Mouse (Mus musculus): ENCODE measurements around the gene Rabgap1l. TPM values are rescaled to one million over a fixed set of nuclear protein-coding genes. Genes with fewer than 3 reads are reported as not detected.

Gene Rabgap1l
- polyA plus RNA-seq, 1 experiment, result 25.6 TPM

DNA sequence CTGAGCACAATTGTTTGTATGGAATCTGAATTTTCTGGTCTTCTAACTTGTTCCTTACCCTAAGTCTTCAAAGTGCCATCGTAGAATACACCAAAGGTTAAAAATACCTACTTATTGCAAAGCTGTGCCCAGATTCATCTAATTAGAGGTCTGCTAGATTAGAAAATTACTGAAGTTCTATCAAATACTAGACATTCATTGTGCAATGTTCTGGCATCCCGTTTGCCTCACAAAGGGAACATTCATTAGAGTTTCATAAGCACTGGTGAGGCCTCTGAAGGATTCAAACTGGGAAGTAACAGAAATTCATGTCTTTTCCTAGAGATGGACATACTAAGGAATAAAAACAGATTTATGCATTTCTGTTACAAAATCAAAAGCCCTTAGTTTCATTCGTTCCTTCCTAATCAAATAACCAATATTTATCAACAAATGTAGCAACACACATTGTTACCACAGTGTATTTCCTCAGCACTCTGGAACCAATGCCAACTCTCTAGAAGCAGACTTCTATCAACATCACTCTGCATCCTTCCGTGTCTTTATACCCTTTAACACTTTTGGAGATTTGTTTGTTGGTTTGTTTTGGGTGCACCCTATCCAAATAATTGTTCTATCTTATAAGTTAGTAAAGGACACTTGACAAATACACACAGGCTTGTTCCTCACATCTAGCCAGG, 204.0 kb downstream of the Rabgap1l start:
- H3K4me1 ChIP-seq (ENCODE audit: control insufficient read depth, insufficient read depth, low read length), result no peaks in the 10 kb centered on the region
- DNase-seq, result no peak
- no peak for TF ChIP-seq CTCF (IDR thresholded peaks at IDR 0.05; ENCODE audit: insufficient read depth, low read length)
- no peak for TF ChIP-seq POLR2A (IDR thresholded peaks at IDR 0.05; ENCODE audit: borderline replicate concordance, extremely low read depth, low read depth, low read length)
- WGBS, result 47% methylated on average over 4 of the region's 4 CpGs
- no peak overlapping the region for H3K4me3 ChIP-seq (replicated peaks; ENCODE audit: extremely low read depth, low read depth, low read length)

DNA sequence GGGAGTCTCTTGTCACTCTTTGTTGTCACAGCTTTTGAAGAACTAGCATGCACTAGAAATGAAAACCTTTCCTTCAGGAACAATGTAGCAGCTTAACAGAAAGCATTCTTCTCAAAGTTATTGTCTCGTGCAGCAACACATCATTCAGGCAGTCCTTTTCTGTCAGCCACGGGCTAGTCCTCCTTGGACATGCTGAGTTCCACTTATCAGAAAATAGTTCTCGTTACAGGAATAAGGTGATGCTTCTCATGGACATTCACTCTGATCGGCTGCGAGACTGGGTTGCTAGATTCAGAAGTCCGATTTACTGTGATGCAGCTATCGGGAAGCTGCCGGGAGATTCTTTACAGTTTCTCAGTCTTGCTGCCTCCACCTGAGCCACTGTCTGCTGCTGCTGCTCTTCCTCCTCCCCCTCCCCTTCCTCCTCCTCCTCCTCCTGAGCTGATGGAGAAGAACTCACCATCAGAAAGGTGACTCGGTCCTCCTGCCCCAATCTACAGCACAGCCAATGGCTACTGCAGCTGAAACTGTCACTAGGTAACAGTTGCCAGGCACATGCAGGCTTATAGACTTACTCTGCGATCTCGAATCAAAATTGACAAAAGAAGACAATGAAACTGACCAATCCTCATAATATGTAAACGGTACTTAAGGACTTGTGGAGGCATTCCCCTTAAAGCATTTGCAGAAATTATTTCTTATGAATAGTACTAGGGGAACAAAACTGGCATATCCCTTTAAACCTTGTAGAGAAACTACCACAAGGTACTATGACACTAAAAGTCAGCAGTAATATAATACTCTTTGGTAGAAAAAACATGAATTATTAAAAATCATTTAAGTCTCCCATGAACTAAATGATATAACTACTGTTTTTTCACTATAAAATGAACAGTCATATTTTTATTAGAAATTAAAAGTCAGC, 213.4 kb downstream of the Rabgap1l start:
- WGBS, result 68% methylated on average over 12 of the region's 12 CpGs
- Histone ChIP-seq H3K4me1 (ENCODE audit: control insufficient read depth, insufficient read depth, low read length) (no peaks in the 10 kb centered on the region), H3K4me3 (replicated peaks; ENCODE audit: extremely low read depth, low read depth, low read length) (no peak overlapping the region)
- DNase-seq, result no peak
- TF ChIP-seq CTCF (IDR thresholded peaks at IDR 0.05; ENCODE audit: insufficient read depth, low read length) (no peak), POLR2A (IDR thresholded peaks at IDR 0.05; ENCODE audit: borderline replicate concordance, extremely low read depth, low read depth, low read length) (no peak)

DNA sequence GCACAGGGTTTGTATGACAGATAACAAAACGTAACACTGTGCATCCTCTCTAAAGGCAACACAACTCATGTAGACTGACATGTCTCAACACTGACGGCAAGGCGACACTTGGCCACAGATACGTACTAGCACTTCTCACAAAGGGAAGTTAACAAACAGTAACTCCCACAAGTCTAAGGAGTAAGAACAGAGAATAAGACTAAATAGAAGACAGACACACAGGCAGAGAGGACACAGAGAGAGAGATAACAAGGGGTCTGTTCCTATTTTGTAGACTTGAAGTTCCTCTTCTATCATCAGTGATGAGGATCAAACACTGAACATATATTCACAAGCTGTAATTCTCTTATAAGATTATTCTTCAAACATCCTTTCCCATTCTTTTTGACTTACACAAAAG, 216.9 kb downstream of the Rabgap1l start:
- WGBS, result 82% methylated on average over 4 of the region's 4 CpGs
- no peak overlapping the region for H3K4me3 ChIP-seq (replicated peaks; ENCODE audit: extremely low read depth, low read depth, low read length)
- no peak for DNase-seq
- no peak for TF ChIP-seq POLR2A (IDR thresholded peaks at IDR 0.05; ENCODE audit: borderline replicate concordance, extremely low read depth, low read depth, low read length)
- TF ChIP-seq CTCF (IDR thresholded peaks at IDR 0.05; ENCODE audit: insufficient read depth, low read length), result no peak
- H3K4me1 ChIP-seq (ENCODE audit: control insufficient read depth, insufficient read depth, low read length), result no peaks in the 10 kb centered on the region

DNA sequence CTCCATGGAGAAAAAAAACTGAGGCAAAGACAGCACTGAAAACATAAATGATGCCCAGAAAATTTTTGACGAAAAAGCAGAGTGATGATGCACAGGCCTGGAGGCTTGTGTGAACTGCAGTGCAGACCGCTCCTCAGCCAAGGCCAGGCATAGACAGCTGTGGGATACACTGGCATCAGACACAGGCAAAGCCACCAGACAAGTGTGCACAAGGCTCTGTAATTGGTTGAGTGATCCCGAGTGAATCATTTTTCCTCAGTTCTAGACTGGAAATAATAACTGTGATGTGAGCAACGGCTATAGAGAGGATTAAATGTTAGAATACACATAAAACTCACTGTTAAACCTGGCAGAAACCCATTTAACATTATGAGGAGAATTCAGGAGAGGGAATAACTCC, 219.0 kb downstream of the Rabgap1l start:
- WGBS, result 80% methylated on average over 4 of the region's 4 CpGs
- Histone ChIP-seq H3K4me1 (ENCODE audit: control insufficient read depth, insufficient read depth, low read length) (no peaks in the 10 kb centered on the region), H3K4me3 (replicated peaks; ENCODE audit: extremely low read depth, low read depth, low read length) (no peak overlapping the region)
- no peak for DNase-seq
- TF ChIP-seq CTCF (IDR thresholded peaks at IDR 0.05; ENCODE audit: insufficient read depth, low read length) (no peak), POLR2A (IDR thresholded peaks at IDR 0.05; ENCODE audit: borderline replicate concordance, extremely low read depth, low read depth, low read length) (no peak)

DNA sequence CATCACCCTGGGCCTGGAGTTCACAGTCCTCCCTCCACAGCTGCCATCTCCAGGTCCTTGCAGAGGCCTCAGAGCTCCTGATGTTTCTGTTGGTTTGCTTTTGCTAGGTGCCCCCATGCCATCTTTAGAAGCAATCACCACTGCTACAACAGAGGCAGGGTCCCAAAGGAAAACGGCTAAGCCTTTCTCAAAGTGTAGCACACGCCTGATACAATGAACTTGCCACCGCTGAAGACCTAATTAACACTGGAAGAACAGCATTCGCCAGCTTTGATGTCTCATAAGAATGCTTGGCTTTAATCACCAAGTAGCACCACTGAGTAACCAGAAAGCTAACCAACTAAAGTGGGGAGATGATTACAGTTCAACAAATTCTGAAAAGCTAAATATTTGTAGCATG, 226.6 kb downstream of the Rabgap1l start:
- Histone ChIP-seq H3K4me3 (replicated peaks; ENCODE audit: extremely low read depth, low read depth, low read length) (no peak overlapping the region), H3K4me1 (ENCODE audit: control insufficient read depth, insufficient read depth, low read length) (no peaks in the 10 kb centered on the region)
- no peak for DNase-seq
- TF ChIP-seq POLR2A (IDR thresholded peaks at IDR 0.05; ENCODE audit: borderline replicate concordance, extremely low read depth, low read depth, low read length), result no peak
- no peak for TF ChIP-seq CTCF (IDR thresholded peaks at IDR 0.05; ENCODE audit: insufficient read depth, low read length)
- WGBS, result 81% methylated on average over 4 of the region's 4 CpGs

DNA sequence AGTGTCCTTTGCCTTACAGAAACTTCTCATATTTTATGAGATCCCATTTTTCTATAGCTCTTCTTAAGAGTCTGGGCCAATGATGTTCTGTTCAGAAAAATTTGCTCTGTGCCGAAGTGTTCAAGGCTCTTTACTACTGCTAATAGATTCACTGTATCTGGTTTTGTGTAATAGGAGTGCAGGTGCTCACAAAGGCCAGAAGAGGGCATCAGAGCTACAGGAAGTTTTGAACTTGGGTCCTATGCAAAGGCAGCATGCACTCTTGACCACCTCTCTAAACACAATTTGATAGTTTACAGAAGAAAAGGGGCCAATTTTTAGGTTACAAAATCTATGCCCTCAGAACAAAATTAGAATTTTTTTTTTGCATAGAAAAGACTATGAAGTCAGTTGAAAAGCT, 231.6 kb downstream of the Rabgap1l start:
- no peak overlapping the region for H3K4me3 ChIP-seq (replicated peaks; ENCODE audit: extremely low read depth, low read depth, low read length)
- TF ChIP-seq CTCF (IDR thresholded peaks at IDR 0.05; ENCODE audit: insufficient read depth, low read length), result peak; percentile 40; the same call in 1 of the 2 replicates
- no peak for TF ChIP-seq POLR2A (IDR thresholded peaks at IDR 0.05; ENCODE audit: borderline replicate concordance, extremely low read depth, low read depth, low read length)
- DNase-seq, result no peak
- no peaks in the 10 kb centered on the region for H3K4me1 ChIP-seq (ENCODE audit: control insufficient read depth, insufficient read depth, low read length)
- WGBS, result 65% methylated on average over 1 of the region's 1 CpGs

DNA sequence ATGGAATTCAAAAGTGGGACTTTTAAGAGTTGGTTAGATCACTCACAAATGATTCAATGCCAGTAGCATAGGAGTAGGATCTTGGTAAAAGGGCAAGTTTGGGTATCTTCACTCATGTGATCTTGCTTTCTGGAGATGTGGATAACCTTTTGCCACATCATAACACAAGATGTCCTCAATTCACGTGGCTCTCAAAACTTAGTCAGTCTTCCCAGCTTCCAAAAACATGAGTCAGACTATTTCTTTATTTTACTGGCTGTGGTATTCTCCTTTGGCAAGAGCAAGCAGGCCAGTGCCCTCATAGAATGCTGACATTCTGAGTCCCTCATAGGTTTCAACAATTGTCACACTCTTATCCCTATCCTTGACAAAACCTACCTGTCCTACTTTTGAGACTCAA, 242.4 kb downstream of the Rabgap1l start:
- TF ChIP-seq POLR2A (IDR thresholded peaks at IDR 0.05; ENCODE audit: borderline replicate concordance, extremely low read depth, low read depth, low read length) (no peak), CTCF (IDR thresholded peaks at IDR 0.05; ENCODE audit: insufficient read depth, low read length) (no peak)
- 49% methylated on average over 1 of the region's 1 CpGs for WGBS
- DNase-seq, result no peak

DNA sequence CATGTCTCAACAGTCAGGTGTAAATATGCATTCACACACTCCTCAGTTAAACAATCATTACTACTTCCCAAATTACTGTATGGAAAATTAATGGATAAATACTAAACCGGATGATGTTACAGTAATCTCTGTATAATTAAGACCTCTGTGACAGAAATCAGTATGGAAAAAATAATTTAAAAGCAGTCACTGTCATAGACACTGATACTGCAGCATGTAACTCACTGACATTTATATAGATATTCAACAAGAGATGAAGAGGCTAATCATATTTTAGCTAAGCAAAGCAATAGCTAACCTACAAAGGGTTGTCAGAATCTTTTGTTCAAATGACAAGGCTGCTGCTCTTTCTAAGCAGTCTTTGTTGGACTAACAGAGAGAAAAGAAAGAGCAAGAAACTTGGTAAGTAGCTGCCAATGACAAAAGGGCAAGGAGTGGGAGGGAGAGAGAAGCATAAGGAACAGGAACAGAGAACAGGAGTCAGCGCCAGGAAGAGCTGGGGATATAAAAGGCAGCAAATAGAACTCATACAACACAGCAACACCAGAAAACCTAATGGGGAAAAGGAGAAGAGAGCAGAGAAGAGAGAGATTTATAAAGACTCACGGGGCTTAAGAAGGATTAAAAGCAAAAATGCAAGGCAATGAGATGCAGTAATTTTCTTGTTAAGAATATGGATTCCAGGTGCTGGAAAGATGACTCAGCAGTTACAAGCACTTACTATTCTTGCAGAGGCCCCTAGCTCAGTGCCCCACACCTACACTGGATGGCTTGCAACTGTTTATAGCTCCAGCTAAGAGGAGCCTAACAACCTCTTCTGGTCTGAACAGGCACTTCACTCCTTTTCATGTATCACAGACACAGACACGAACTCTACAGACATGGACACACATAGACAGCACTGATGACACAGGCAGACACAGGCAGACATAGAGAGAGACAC, 244.8 kb downstream of the Rabgap1l start:
- WGBS, result 61% methylated on average over 4 of the region's 4 CpGs
- DNase-seq, result no peak
- Histone ChIP-seq H3K4me1 (ENCODE audit: control insufficient read depth, insufficient read depth, low read length) (no peaks in the 10 kb centered on the region; the same call in 1 of the 2 replicates), H3K4me3 (replicated peaks; ENCODE audit: extremely low read depth, low read depth, low read length) (no peak overlapping the region)
- TF ChIP-seq POLR2A (IDR thresholded peaks at IDR 0.05; ENCODE audit: borderline replicate concordance, extremely low read depth, low read depth, low read length) (no peak), CTCF (IDR thresholded peaks at IDR 0.05; ENCODE audit: insufficient read depth, low read length) (no peak)

More for the DNA sequence above, 242.4 kb downstream of the Rabgap1l start:
- no peaks in the 10 kb centered on the region; the same call in 1 of the 2 replicates for H3K4me1 ChIP-seq (ENCODE audit: control insufficient read depth, insufficient read depth, low read length)
- H3K4me3 ChIP-seq (replicated peaks; ENCODE audit: extremely low read depth, low read depth, low read length), result no peak overlapping the region

DNA sequence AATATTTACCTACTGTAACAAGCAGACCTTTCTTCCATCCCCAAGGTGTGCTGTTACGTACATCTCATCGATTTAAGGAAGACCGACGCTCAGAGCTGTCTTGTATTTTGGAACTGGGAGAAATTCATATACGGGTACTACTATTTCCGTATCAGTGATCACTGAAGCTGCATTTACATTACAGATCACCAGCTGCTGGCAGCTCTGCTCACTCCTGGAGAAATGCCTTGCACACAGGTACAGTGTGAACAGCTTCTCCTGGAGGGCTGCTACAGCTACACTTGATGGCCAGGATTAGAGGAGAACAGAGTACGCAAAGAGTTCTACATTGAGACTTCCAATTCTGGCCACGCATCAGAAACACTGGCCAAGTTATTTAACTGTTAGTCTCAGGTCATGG, 257.4 kb downstream of the Rabgap1l start:
- WGBS, result 86% methylated on average over 8 of the region's 8 CpGs
- no peaks in the 10 kb centered on the region for H3K4me1 ChIP-seq (ENCODE audit: control insufficient read depth, insufficient read depth, low read length)
- TF ChIP-seq CTCF (IDR thresholded peaks at IDR 0.05; ENCODE audit: insufficient read depth, low read length) (no peak), POLR2A (IDR thresholded peaks at IDR 0.05; ENCODE audit: borderline replicate concordance, extremely low read depth, low read depth, low read length) (no peak)
- DNase-seq, result no peak
- no peak overlapping the region for H3K4me3 ChIP-seq (replicated peaks; ENCODE audit: extremely low read depth, low read depth, low read length)
